Mouse (Mus musculus) lung, embryonic 14.5 days (tissue): Measurements from ENCODE around the gene Fam124b. TPM values are rescaled to one million over a fixed set of nuclear protein-coding genes. Genes with fewer than 3 reads are reported as not detected.

ENCODE experiments used
- ATAC-seq: fragments of 200-750 bp; cut with Nextera tagmentation; 2 replicates; pipeline ENCODE4 v1.8.0; 2017; ENCODE audit warnings: mild to moderate bottlenecking, moderate TSS enrichment, moderate library complexity; ENCODE audit not compliant: insufficient read depth
- DNase-seq: peaks from one replicate; pipeline ENCODE4 v3.0.0-alpha.2; 2015
- H3K27ac ChIP-seq: fragments of 300-500 bp; sonication (generic); 2 replicates; pipeline ENCODE4 v1.5.1; 2014; ENCODE audit warnings: low read depth, mild to moderate bottlenecking, moderate library complexity
- H3K27me3 ChIP-seq: fragments of 300-500 bp; sonication (generic); 2 replicates; pipeline ENCODE4 v1.6.1; 2014; ENCODE audit warnings: low read length, control low read depth; ENCODE audit not compliant: insufficient read depth
- H3K36me3 ChIP-seq: fragments of 300-500 bp; sonication (generic); 2 replicates; pipeline ENCODE4 v1.6.1; 2014; ENCODE audit warnings: control low read depth; ENCODE audit not compliant: insufficient read depth
- H3K4me1 ChIP-seq: fragments of 300-500 bp; sonication (generic); 2 replicates; pipeline ENCODE4 v1.6.1; 2014; ENCODE audit warnings: antibody characterized with exemption, control low read depth; ENCODE audit not compliant: insufficient read depth
- H3K4me2 ChIP-seq: fragments of 300-500 bp; sonication (generic); 2 replicates; pipeline ENCODE4 v1.6.1; 2014; ENCODE audit warnings: mild to moderate bottlenecking
- H3K4me3 ChIP-seq: fragments of 300-500 bp; sonication (generic); 2 replicates; pipeline ENCODE4 v1.5.1; 2014; ENCODE audit warnings: low read depth, low read length
- H3K9ac ChIP-seq: fragments of 300-500 bp; sonication (generic); 2 replicates; pipeline ENCODE4 v1.6.1; 2014
- H3K9me3 ChIP-seq: fragments of 300-500 bp; sonication (generic); 2 replicates; pipeline ENCODE4 v1.6.1; 2016; ENCODE audit warnings: low read depth, low read length, control low read depth
- CTCF ChIP-seq: IDR thresholded peaks from 2 replicates; pipeline ENCODE4 v1.5.1; 2016; ENCODE audit warnings: antibody characterized with exemption, low read depth
- WGBS: fragments of 180-500 bp; shearing (Covaris S2); extraction: QIAGEN DNeasy Blood & Tissue Kit; methylation state at CpG from one replicate; pipeline ENCODE4 v1.1.7; 2014; 5-methylcytosine and 5-hydroxymethylcytosine counted together
- polyA plus RNA-seq: library from polyadenylated mRNA; unstranded; fragments of >200 nt; fragmentation: Nextera tagmentation; extraction: Ambion mirVana; gene quantifications from 2 replicates; pipeline ENCODE4 v1.2.1, GENCODE M21; 2014

Fam124b gene
- polyA plus RNA-seq, result 3.1 and 3.2 TPM in 2 replicates

- DNase-seq (peak; percentile 74), ATAC-seq (peak; percentile 88)
- Histone ChIP-seq H3K27me3 (no peaks in the 10 kb centered on the region), H3K4me1 (no peaks in the 10 kb centered on the region), H3K4me2 (no peak within 1 kb of the TSS), H3K36me3 (no peaks in the 10 kb centered on the region), H3K4me3 (no peak within 1 kb of the TSS), H3K27ac (peak within 1 kb of the TSS; percentile 69; the same call in 1 of the 2 replicates), H3K9ac (no peak within 1 kb of the TSS), H3K9me3 (no peaks in the 10 kb centered on the region)
- WGBS, result 59% methylated on average over 6 of the region's 6 CpGs
- no peak for TF ChIP-seq CTCF
Observed at GRCm38 (mm10) chr1:80218268-80218667, at the start of gene Fam124b. Gene Fam124b, minus strand, starts transcription at chr1:80218473.

- peaks cover 4% of the 10 kb centered on the region; the same call in 1 of the 2 replicates for H3K36me3 ChIP-seq
- TF ChIP-seq CTCF, result no peak
- WGBS, result 78% methylated on average over 1 of the region's 1 CpGs
- ATAC-seq (no peak), DNase-seq (no peak)
- no peaks in the 10 kb centered on the region for H3K4me1 ChIP-seq
- H3K4me3 ChIP-seq, result no peak overlapping the region
- H3K4me2 ChIP-seq, result no peak overlapping the region
- no peaks in the 10 kb centered on the region for H3K27me3 ChIP-seq
- no peaks in the 10 kb centered on the region for H3K9me3 ChIP-seq
- H3K27ac ChIP-seq, result no peak overlapping the region
- H3K9ac ChIP-seq, result no peak overlapping the region
Observed at GRCm38 (mm10) chr1:80260443-80260842, 42.2 kb upstream of the Fam124b start.

GRCm38 (mm10) chr1:80258632-80259031 lies 40.4 kb upstream of the Fam124b start:
- H3K4me3 ChIP-seq, result no peak overlapping the region
- 61% methylated on average over 4 of the region's 4 CpGs for WGBS
- TF ChIP-seq CTCF, result no peak
- no peaks in the 10 kb centered on the region for H3K4me1 ChIP-seq
- H3K9ac ChIP-seq, result no peak overlapping the region
- no peaks in the 10 kb centered on the region for H3K27me3 ChIP-seq
- DNase-seq, result no peak
- no peak overlapping the region for H3K27ac ChIP-seq
- ATAC-seq, result no peak
- H3K36me3 ChIP-seq, result no peaks in the 10 kb centered on the region
- no peak overlapping the region for H3K4me2 ChIP-seq
- H3K9me3 ChIP-seq, result no peaks in the 10 kb centered on the region

GRCm38 (mm10) chr1:80253309-80253708 lies 35.0 kb upstream of the Fam124b start:
- Histone ChIP-seq H3K27me3 (no peaks in the 10 kb centered on the region), H3K27ac (no peak overlapping the region), H3K4me2 (no peak overlapping the region), H3K9ac (no peak overlapping the region), H3K36me3 (no peaks in the 10 kb centered on the region), H3K9me3 (no peaks in the 10 kb centered on the region), H3K4me1 (no peaks in the 10 kb centered on the region), H3K4me3 (no peak overlapping the region)
- DNase-seq (no peak), ATAC-seq (no peak)
- no peak for TF ChIP-seq CTCF

- ATAC-seq, result no peak
- no peak for DNase-seq
- Histone ChIP-seq H3K9me3 (no peaks in the 10 kb centered on the region), H3K36me3 (no peaks in the 10 kb centered on the region), H3K4me3 (no peak overlapping the region), H3K27ac (no peak overlapping the region), H3K9ac (no peak overlapping the region), H3K27me3 (no peaks in the 10 kb centered on the region), H3K4me2 (no peak overlapping the region), H3K4me1 (no peaks in the 10 kb centered on the region)
- no peak for TF ChIP-seq CTCF
- WGBS, result 52% methylated on average over 5 of the region's 5 CpGs
Observed at GRCm38 (mm10) chr1:80250247-80250646, 32.0 kb upstream of the Fam124b start.

- DNase-seq, result no peak
- no peak for TF ChIP-seq CTCF
- Histone ChIP-seq H3K4me2 (no peak overlapping the region), H3K27me3 (no peaks in the 10 kb centered on the region), H3K36me3 (no peaks in the 10 kb centered on the region), H3K27ac (no peak overlapping the region), H3K4me3 (no peak overlapping the region), H3K9me3 (no peaks in the 10 kb centered on the region), H3K9ac (no peak overlapping the region), H3K4me1 (no peaks in the 10 kb centered on the region)
- ATAC-seq, result no peak
Observed at GRCm38 (mm10) chr1:80247131-80247530, 28.9 kb upstream of the Fam124b start.

GRCm38 (mm10) chr1:80244123-80244522 lies 25.9 kb upstream of the Fam124b start:
- DNase-seq (peak; percentile 35), ATAC-seq (no peak)
- WGBS, result 60% methylated on average over 3 of the region's 3 CpGs
- Histone ChIP-seq H3K4me2 (no peak overlapping the region), H3K27ac (no peak overlapping the region), H3K4me3 (no peak overlapping the region), H3K9me3 (no peaks in the 10 kb centered on the region), H3K27me3 (no peaks in the 10 kb centered on the region), H3K9ac (no peak overlapping the region), H3K36me3 (no peaks in the 10 kb centered on the region), H3K4me1 (no peaks in the 10 kb centered on the region)
- peak; percentile 38 for TF ChIP-seq CTCF

- no peak overlapping the region for H3K27ac ChIP-seq
- no peaks in the 10 kb centered on the region for H3K27me3 ChIP-seq
- DNase-seq (no peak), ATAC-seq (no peak)
- H3K4me1 ChIP-seq, result no peaks in the 10 kb centered on the region
- no peak overlapping the region for H3K9ac ChIP-seq
- TF ChIP-seq CTCF, result no peak
- H3K9me3 ChIP-seq, result no peaks in the 10 kb centered on the region
- no peaks in the 10 kb centered on the region for H3K36me3 ChIP-seq
- H3K4me2 ChIP-seq, result no peak overlapping the region
- 88% methylated on average over 6 of the region's 6 CpGs for WGBS
- H3K4me3 ChIP-seq, result no peak overlapping the region
Observed at GRCm38 (mm10) chr1:80241579-80241978, 23.3 kb upstream of the Fam124b start.
